ENCODE assay signal across 9 mouse cellular contexts in the genomic region with DNA sequence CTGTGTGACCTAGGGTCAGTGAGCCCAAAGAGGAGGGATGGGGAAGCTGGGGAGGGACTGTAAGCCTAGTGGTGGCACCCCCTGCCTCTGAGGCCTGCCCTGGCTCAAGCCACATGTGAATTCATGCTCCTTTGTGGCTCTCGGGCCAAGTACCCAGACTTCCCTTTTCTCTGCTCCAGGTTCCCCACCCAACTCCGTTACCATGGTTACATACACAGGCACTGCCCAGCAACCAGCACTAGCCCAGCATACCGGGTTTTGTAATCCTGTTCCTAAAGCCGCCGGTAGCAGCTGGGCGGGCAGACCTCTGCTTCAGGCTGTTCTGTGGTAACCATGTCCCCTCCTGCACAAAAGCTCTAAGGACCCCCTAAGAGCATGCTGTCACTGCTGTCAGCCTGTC. TPM values are rescaled to one million over a fixed set of nuclear protein-coding genes. Genes with fewer than 3 reads are reported as not detected.
DNase-seq lines count a peak whose midpoint lies in the region; ATAC-seq and TF ChIP-seq lines count a peak whose summit lies in the region.
"Had no signal": no experiment of that assay in that cellular context is flagged by ENCODE, and none has a peak within 500 bp of the region (broad histone marks: within the 10 kb centered on the region; RNA-seq: fewer than 3 reads in every experiment).

No protein-coding gene starts in this region.

- WGBS in heart, embryonic 12.5 days: 46% methylated on average over 6 of the region's 6 CpGs
- WGBS in bone marrow, adult 2 months: 8% methylated on average over 6 of the region's 6 CpGs
- 15% methylated on average over 6 of the region's 6 CpGs for WGBS in hindbrain, embryonic 12.5 days
- WGBS in thymus, adult 2 months: 59% methylated on average over 6 of the region's 6 CpGs

- H3K27me3 ChIP-seq in heart, embryonic 12.5 days (replicated peaks): peaks cover 30% of the 10 kb centered on the region
- no peaks in the 10 kb centered on the region for H3K27me3 ChIP-seq in hindbrain, embryonic 12.5 days
- H3K27me3 ChIP-seq in thymus, adult 2 months (ENCODE audit: control insufficient read depth, insufficient read depth, low read length): no peaks in the 10 kb centered on the region
- H3K27me3 ChIP-seq: Patski had no signal

- H3K4me1 ChIP-seq in heart, embryonic 12.5 days (replicated peaks): peaks cover 25% of the 10 kb centered on the region
- H3K4me1 ChIP-seq in bone marrow, adult 2 months (ENCODE audit: control insufficient read depth, insufficient read depth, low read length): peaks cover 8% of the 10 kb centered on the region
- H3K4me1 ChIP-seq in hindbrain, embryonic 12.5 days: peaks cover 43% of the 10 kb centered on the region
- peaks cover 13% of the 10 kb centered on the region for H3K4me1 ChIP-seq in thymus, adult 2 months (replicated peaks; ENCODE audit: control insufficient read depth, insufficient read depth, low read length)

- intact Hi-C loops in heart, postnatal 10 days (cut with DNase I): no loop called here

- no peak overlapping the region for H3K4me2 ChIP-seq in heart, embryonic 12.5 days
- no peak overlapping the region; the same call in 1 of the 2 replicates for H3K4me2 ChIP-seq in hindbrain, embryonic 12.5 days (replicated peaks)

- no peak for DNase-seq in heart, postnatal 10 days
- DNase-seq in mesoderm, embryonic 11.5 days (ENCODE audit: low read depth, low spot score): peak; percentile 69
- DNase-seq in thymus, adult 2 months: no peak
- DNase-seq in layer of hippocampus, adult 18-20 months (ENCODE audit: low spot score in 2 of 2): no peak

- H3K27ac ChIP-seq in heart, embryonic 12.5 days (ENCODE audit: poor library complexity, severe bottlenecking): no peak overlapping the region
- no peak overlapping the region for H3K27ac ChIP-seq in bone marrow, adult 2 months (ENCODE audit: control insufficient read depth, insufficient read depth, low read depth, low read length, poor library complexity)
- peak overlapping the region; percentile 41 for H3K27ac ChIP-seq in hindbrain, embryonic 12.5 days
- H3K27ac ChIP-seq in thymus, adult 2 months (ENCODE audit: control insufficient read depth, insufficient read depth, low read length): no peak overlapping the region

- H3K9me3 ChIP-seq in heart, embryonic 12.5 days (replicated peaks): peaks cover 6% of the 10 kb centered on the region; the same call in 1 of the 2 replicates
- H3K9me3 ChIP-seq in hindbrain, embryonic 12.5 days (replicated peaks): 0 out of 2 replicates have a peak, but pooled peaks cover under 1% of the 10 kb centered on the region

- no peak overlapping the region for H3K9ac ChIP-seq in heart, embryonic 12.5 days
- 0 out of 2 replicates have a peak overlapping the region, but pooled peaks have one; percentile 23 for H3K9ac ChIP-seq in hindbrain, embryonic 12.5 days

- no peaks in the 10 kb centered on the region for H3K36me3 ChIP-seq in heart, embryonic 12.5 days
- H3K36me3 ChIP-seq in hindbrain, embryonic 12.5 days: no peaks in the 10 kb centered on the region
- H3K36me3 ChIP-seq in thymus, adult 2 months (ENCODE audit: control insufficient read depth, insufficient read depth, low read length): peaks cover 15% of the 10 kb centered on the region

- no peak for TF ChIP-seq POLR2A in bone marrow, adult 2 months (IDR thresholded peaks at IDR 0.05; ENCODE audit: borderline replicate concordance, control insufficient read depth, low read depth, low read length)
- TF ChIP-seq POLR2A in thymus, adult 2 months (IDR thresholded peaks at IDR 0.05; ENCODE audit: control insufficient read depth, extremely low read depth, insufficient read depth, low read length, poor library complexity): no peak

- ATAC-seq in heart, embryonic 12.5 days (ENCODE audit: insufficient number of reproducible peaks, low FRiP score): 0 out of 2 replicates have a peak, but pooled peaks have one; percentile 7
- ATAC-seq in hindbrain, embryonic 12.5 days (ENCODE audit: low FRiP score): peak; percentile 61
- no peak for ATAC-seq in erythroid progenitor cell, adult 5-6 weeks (replicated peaks; ENCODE audit: low FRiP score, poor library complexity, severe bottlenecking)
- ATAC-seq: Patski had no signal

- TF ChIP-seq CTCF in bone marrow, adult 2 months (IDR thresholded peaks at IDR 0.05; ENCODE audit: control insufficient read depth, insufficient read depth, low read length): peak; percentile 5; the same call in 1 of the 2 replicates
- TF ChIP-seq CTCF in thymus, adult 2 months (IDR thresholded peaks at IDR 0.05; ENCODE audit: borderline replicate concordance, control insufficient read depth, extremely low read depth, insufficient read depth, low read length, poor library complexity): no peak

- H3K4me3 ChIP-seq in heart, embryonic 12.5 days: no peak overlapping the region
- no peak overlapping the region for H3K4me3 ChIP-seq in bone marrow, adult 2 months (replicated peaks; ENCODE audit: control insufficient read depth, low read depth, low read length)
- no peak overlapping the region for H3K4me3 ChIP-seq in hindbrain, embryonic 12.5 days
- H3K4me3 ChIP-seq in thymus, adult 2 months (ENCODE audit: control insufficient read depth, insufficient read depth, low read length): no peak overlapping the region

RNA-seq across cellular contexts. Expression of a gene that starts 44.3 kb away (rescaled TPM):
- polyA plus RNA-seq in heart, embryonic 12.5 days (2016; fragmentation: Nextera tagmentation; extraction: Ambion mirVana): 2.4 and 3.2 TPM in 2 replicates
- 1 to 10 TPM; 4.9 to 5.4 TPM for total RNA-seq in heart, postnatal 10 days (2021)
- polyA plus RNA-seq in bone marrow, adult 2 months (2011; ENCODE audit: insufficient read depth, insufficient read length, low replicate concordance, missing spikeins): 37.3 and 77.9 TPM in 2 replicates
- 6.0 and 6.6 TPM in 2 replicates for polyA plus RNA-seq in hindbrain, embryonic 12.5 days (2016; fragmentation: Nextera tagmentation; extraction: Ambion mirVana)
- 27.0 and 35.2 TPM in 2 replicates for total RNA-seq in erythroid progenitor cell, adult 5-6 weeks (2015; ENCODE audit: low replicate concordance)
- total RNA-seq in erythroid progenitor cell, adult 5-6 weeks (2017; ENCODE audit: low replicate concordance): 23.4 and 30.7 TPM in 2 replicates
- 93.6 and 148 TPM in 2 replicates for polyA plus RNA-seq in thymus, adult 2 months (2012; rRNA removed)
- 1 to 10 TPM; 7.5 to 8.0 TPM for total RNA-seq in layer of hippocampus, adult 18-20 months (2021)
